Mouse (Mus musculus) neutrophil, adult 83 days (primary cell): ENCODE results near the gene St6gal2. TPM values are rescaled to one million over a fixed set of nuclear protein-coding genes. Genes with fewer than 3 reads are reported as not detected.

Source experiments
- total RNA-seq, 2 experiments: library from RNA; stranded (reverse); gene quantifications; one replicate each; pipeline ENCODE4 v1.2.4; 2023

Gene St6gal2
- not detected for total RNA-seq

GRCm38 (mm10) chr17:55445250-55446184 lies at the start of gene St6gal2:
St6gal2 (plus strand) TSS chr17:55445382.

Other genes with a start within 250 kb of the St6gal2 start
- gene Vmn2r118, start 179.8 kb downstream of the St6gal2 start, total RNA-seq, result not detected